Mouse (Mus musculus): ENCODE measurements at regions not wholly inside any gene's neighbourhood (a gene's known extent, or its start where the extent isn't known, plus 50 kb on each side); places are given as distances from the start of the nearest gene placed in this dataset.

GRCm38 (mm10) chr7:129853596-129853995 is 261.9 kb downstream of the Wdr11 start:
- H3K27me3 ChIP-seq (ENCODE audit: insufficient read depth, poor library complexity, severe bottlenecking) = no peaks in the 10 kb centered on the region
- WGBS = 61% methylated on average over 7 of the region's 7 CpGs
- H3K4me1 ChIP-seq = peaks cover 9% of the 10 kb centered on the region
- no peak for DNase-seq (ENCODE audit: low spot score)
- no peaks in the 10 kb centered on the region for H3K9me3 ChIP-seq
- H3K36me3 ChIP-seq = no peaks in the 10 kb centered on the region
- H3K27ac ChIP-seq = no peak overlapping the region
- no peak overlapping the region for H3K4me3 ChIP-seq

- Histone ChIP-seq H3K27me3 (ENCODE audit: insufficient read depth, poor library complexity, severe bottlenecking) (no peaks in the 10 kb centered on the region), H3K27ac (no peak overlapping the region), H3K36me3 (no peaks in the 10 kb centered on the region), H3K4me3 (no peak overlapping the region), H3K4me1 (peaks cover 9% of the 10 kb centered on the region), H3K9me3 (no peaks in the 10 kb centered on the region)
- no peak for DNase-seq (ENCODE audit: low spot score)
- 68% methylated on average over 2 of the region's 2 CpGs for WGBS
Measured at GRCm38 (mm10) chr7:129854942-129855341, 263.3 kb downstream of the Wdr11 start.

DNA sequence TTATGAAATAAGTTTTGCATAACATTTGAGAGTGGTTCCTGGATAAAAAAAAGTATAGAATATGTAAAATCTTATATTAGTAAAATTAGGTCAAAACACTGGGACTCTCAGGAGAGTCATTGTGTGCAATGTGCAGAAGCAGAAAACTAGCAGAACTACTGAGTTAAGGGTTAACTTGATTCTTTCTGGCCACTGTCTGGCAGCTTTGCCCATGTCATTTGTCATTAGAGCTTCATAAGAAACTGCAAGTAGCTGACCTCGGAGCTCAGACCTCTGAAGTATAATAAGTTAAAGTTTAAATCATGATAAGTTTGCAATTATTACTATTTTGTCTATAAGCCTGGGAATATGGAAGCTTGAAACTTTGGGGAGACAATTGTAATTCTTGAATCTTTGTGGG is 271.3 kb downstream of the Wdr11 start:
- Histone ChIP-seq H3K36me3 (no peaks in the 10 kb centered on the region), H3K4me3 (no peak overlapping the region), H3K27ac (no peak overlapping the region), H3K27me3 (ENCODE audit: insufficient read depth, poor library complexity, severe bottlenecking) (no peaks in the 10 kb centered on the region), H3K9me3 (no peaks in the 10 kb centered on the region), H3K4me1 (no peaks in the 10 kb centered on the region)
- WGBS = 46% methylated on average over 1 of the region's 1 CpGs
- DNase-seq (ENCODE audit: low spot score) = no peak

DNA sequence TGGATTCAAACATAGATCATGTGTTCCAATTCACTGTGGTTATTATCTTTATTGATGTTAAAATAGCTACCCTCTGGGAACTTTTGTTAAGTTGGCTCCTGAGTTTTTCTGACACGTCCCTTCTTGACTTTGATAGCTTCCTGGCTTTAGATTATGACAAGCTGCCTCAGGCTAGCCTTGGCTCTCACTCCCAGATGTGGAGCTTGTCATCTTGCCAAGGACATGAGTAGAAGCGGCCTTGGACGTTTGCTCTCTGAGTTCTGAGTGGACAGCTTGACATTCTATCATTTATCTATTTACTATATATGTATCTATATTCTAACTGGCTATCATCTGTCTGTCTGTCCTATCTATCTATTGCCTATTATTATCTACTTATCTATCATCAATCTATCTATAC is 273.9 kb downstream of the Wdr11 start:
- WGBS = 65% methylated on average over 3 of the region's 3 CpGs
- Histone ChIP-seq H3K9me3 (no peaks in the 10 kb centered on the region), H3K36me3 (no peaks in the 10 kb centered on the region), H3K4me1 (no peaks in the 10 kb centered on the region), H3K27me3 (ENCODE audit: insufficient read depth, poor library complexity, severe bottlenecking) (no peaks in the 10 kb centered on the region), H3K4me3 (no peak overlapping the region), H3K27ac (no peak overlapping the region)
- DNase-seq (ENCODE audit: low spot score) = no peak

DNA sequence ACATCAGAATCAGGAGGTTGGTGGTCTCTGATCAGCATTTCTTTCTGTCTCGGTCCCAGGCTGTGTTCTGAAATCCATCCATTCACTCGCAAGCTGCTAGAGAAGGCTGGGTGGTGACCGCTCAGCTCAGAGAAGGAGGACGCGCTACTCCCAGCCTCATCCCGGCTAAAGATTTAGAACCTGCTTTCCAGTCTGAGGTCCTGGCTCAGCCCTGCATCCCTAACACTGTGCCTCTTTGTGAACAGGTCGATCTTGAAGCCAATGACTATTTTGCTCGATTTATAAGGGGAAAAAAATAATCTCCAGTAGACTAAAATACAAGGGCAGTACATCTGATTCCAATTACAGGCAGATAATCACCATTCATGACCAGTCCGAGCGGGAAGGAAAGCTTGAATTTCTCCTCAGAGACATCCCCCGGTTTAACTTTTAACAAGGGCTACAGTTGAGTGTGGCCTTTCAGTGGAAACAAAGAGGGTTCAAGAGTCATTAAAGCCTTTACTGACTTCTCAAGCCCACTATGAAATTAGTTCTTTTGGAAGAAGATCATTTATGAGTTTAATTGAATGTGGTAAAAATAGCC is 280.6 kb downstream of the Wdr11 start:
- no peak for DNase-seq (ENCODE audit: low spot score)
- WGBS = 82% methylated on average over 11 of the region's 11 CpGs
- H3K27ac ChIP-seq = no peak overlapping the region

GRCm38 (mm10) chr7:129876202-129876851 is 284.7 kb downstream of the Wdr11 start:
- WGBS = 74% methylated on average over 7 of the region's 7 CpGs
- no peaks in the 10 kb centered on the region for H3K27me3 ChIP-seq (ENCODE audit: insufficient read depth, poor library complexity, severe bottlenecking)
- H3K4me3 ChIP-seq = no peak overlapping the region
- DNase-seq (ENCODE audit: low spot score) = no peak
- H3K27ac ChIP-seq = no peak overlapping the region
- no peaks in the 10 kb centered on the region for H3K36me3 ChIP-seq
- peaks cover 17% of the 10 kb centered on the region for H3K4me1 ChIP-seq
- no peaks in the 10 kb centered on the region for H3K9me3 ChIP-seq

More for the DNA sequence above, 280.6 kb downstream of the Wdr11 start:
- Histone ChIP-seq H3K4me1 (peaks cover 17% of the 10 kb centered on the region), H3K9me3 (no peaks in the 10 kb centered on the region), H3K4me3 (no peak overlapping the region), H3K36me3 (no peaks in the 10 kb centered on the region), H3K27me3 (ENCODE audit: insufficient read depth, poor library complexity, severe bottlenecking) (no peaks in the 10 kb centered on the region)

DNA sequence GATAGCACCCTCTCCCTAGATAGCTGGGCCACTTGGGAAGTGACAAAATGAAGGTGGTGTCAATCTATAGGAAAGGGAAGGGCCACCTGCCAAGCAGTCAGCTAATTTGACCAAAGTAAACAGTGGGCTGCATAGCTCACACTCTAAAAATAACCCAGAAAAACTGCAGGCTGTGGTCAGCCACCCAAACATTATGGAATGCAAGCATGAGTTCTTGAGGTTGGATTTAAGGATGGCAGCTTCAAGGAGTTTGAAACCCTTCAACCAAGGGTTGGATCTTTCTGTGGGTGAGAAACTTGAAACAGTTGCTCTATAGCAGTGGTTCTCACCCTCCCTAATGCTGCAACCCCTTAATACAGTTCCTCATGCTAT is 285.2 kb downstream of the Wdr11 start:
- H3K4me1 ChIP-seq = peaks cover 17% of the 10 kb centered on the region
- H3K36me3 ChIP-seq = no peaks in the 10 kb centered on the region
- no peak overlapping the region for H3K27ac ChIP-seq
- H3K4me3 ChIP-seq = no peak overlapping the region
- DNase-seq (ENCODE audit: low spot score) = no peak
- H3K9me3 ChIP-seq = no peaks in the 10 kb centered on the region
- H3K27me3 ChIP-seq (ENCODE audit: insufficient read depth, poor library complexity, severe bottlenecking) = no peaks in the 10 kb centered on the region

GRCm38 (mm10) chr7:129896291-129896690 is 304.6 kb downstream of the Wdr11 start:
- Histone ChIP-seq H3K36me3 (no peaks in the 10 kb centered on the region), H3K4me1 (peaks cover 12% of the 10 kb centered on the region), H3K9me3 (no peaks in the 10 kb centered on the region), H3K27ac (0 out of 2 replicates have a peak overlapping the region, but pooled peaks have one; percentile 19), H3K4me3 (no peak overlapping the region), H3K27me3 (ENCODE audit: insufficient read depth, poor library complexity, severe bottlenecking) (no peaks in the 10 kb centered on the region)
- DNase-seq (ENCODE audit: low spot score) = peak; percentile 33
- WGBS = 54% methylated on average over 7 of the region's 7 CpGs

GRCm38 (mm10) chr7:129897511-129897910 is 305.8 kb downstream of the Wdr11 start:
- peaks cover 12% of the 10 kb centered on the region for H3K4me1 ChIP-seq
- no peaks in the 10 kb centered on the region for H3K36me3 ChIP-seq
- 59% methylated on average over 3 of the region's 3 CpGs for WGBS
- H3K27me3 ChIP-seq (ENCODE audit: insufficient read depth, poor library complexity, severe bottlenecking) = no peaks in the 10 kb centered on the region
- DNase-seq (ENCODE audit: low spot score) = peak; percentile 72
- no peak overlapping the region for H3K27ac ChIP-seq
- H3K4me3 ChIP-seq = no peak overlapping the region
- no peaks in the 10 kb centered on the region for H3K9me3 ChIP-seq

DNA sequence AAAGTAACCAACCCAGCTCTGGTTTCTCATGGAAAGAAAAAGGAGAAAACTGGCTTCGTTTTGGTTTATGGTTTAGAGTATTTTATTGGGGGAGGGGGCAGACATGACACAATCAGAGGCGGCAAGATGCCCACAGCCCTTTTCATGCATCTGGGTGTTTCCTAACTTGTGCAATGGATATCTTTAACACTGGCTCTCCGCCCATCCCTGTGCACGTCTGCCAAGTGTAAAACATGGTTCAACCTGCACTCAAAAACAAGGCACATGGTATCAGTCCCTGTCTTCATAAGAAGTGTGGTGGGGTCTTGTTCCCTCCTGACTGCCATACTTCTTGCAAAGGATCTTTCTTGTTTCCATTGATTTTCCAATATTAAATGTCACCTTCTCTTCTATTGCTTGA is 310.6 kb downstream of the Wdr11 start:
- peak; percentile 61 for DNase-seq (ENCODE audit: low spot score)

DNA sequence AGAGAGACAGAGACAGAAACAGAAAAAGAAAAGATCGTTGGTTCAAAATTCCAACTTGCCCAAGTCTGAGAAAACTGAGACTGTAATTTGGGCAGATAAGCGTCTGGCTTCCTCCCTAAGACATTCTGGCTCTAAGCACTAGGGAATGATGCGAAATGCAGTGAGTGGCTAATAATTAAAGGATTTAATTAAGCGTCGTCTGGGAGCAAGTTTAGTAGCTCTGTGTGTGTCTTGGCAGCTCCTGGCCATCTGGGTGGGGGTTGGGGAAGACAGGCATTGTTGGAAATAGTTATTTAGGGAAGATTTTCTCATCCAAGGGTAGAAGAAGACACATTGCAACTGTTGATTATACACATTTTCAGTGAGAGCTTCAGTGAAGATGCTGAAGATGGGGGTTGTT is 311.5 kb downstream of the Wdr11 start:
- no peaks in the 10 kb centered on the region for H3K9me3 ChIP-seq
- DNase-seq (ENCODE audit: low spot score) = no peak
- H3K36me3 ChIP-seq = no peaks in the 10 kb centered on the region
- no peaks in the 10 kb centered on the region for H3K27me3 ChIP-seq (ENCODE audit: insufficient read depth, poor library complexity, severe bottlenecking)
- no peaks in the 10 kb centered on the region for H3K4me1 ChIP-seq
- no peak overlapping the region for H3K27ac ChIP-seq
- WGBS = 69% methylated on average over 5 of the region's 5 CpGs
- H3K4me3 ChIP-seq = no peak overlapping the region

More for the DNA sequence above, 310.6 kb downstream of the Wdr11 start:
- no peak overlapping the region for H3K27ac ChIP-seq
- H3K36me3 ChIP-seq = no peaks in the 10 kb centered on the region
- 77% methylated on average over 4 of the region's 4 CpGs for WGBS
- no peaks in the 10 kb centered on the region for H3K9me3 ChIP-seq
- H3K27me3 ChIP-seq (ENCODE audit: insufficient read depth, poor library complexity, severe bottlenecking) = no peaks in the 10 kb centered on the region
- 0 out of 2 replicates have a peak, but pooled peaks cover 4% of the 10 kb centered on the region for H3K4me1 ChIP-seq
- no peak overlapping the region for H3K4me3 ChIP-seq

- no peak overlapping the region for H3K27ac ChIP-seq
- peak; percentile 63 for DNase-seq (ENCODE audit: low spot score)
- H3K9me3 ChIP-seq = no peaks in the 10 kb centered on the region
- H3K36me3 ChIP-seq = no peaks in the 10 kb centered on the region
- WGBS = 86% methylated on average over 1 of the region's 1 CpGs
- H3K4me3 ChIP-seq = no peak overlapping the region
- H3K27me3 ChIP-seq (ENCODE audit: insufficient read depth, poor library complexity, severe bottlenecking) = no peaks in the 10 kb centered on the region
- no peaks in the 10 kb centered on the region for H3K4me1 ChIP-seq
Measured at GRCm38 (mm10) chr7:129906131-129906530, 314.5 kb downstream of the Wdr11 start.

DNA sequence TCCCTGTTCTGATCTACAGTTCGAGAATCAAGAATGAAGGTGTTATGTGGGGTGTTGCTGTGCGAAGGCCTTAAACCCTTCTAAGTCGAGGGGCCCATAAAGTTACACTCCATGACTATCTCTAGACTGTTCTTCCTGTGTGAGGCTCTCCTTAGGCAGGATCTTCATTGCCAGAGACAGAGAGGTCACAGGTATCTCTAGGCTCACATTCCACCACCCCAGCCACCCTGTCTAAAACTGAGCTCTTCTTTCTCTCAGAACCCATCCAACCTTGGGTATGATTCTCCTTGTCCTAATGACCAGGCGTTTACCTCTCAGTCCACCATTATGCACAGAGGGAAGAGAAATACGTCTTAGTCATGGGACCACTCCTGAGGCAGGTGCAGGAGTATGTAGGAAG is 317.2 kb downstream of the Wdr11 start:
- WGBS = 86% methylated on average over 5 of the region's 5 CpGs
- DNase-seq (ENCODE audit: low spot score) = peak; percentile 58
- Histone ChIP-seq H3K9me3 (no peaks in the 10 kb centered on the region), H3K4me1 (no peaks in the 10 kb centered on the region), H3K4me3 (no peak overlapping the region), H3K36me3 (no peaks in the 10 kb centered on the region), H3K27ac (no peak overlapping the region), H3K27me3 (ENCODE audit: insufficient read depth, poor library complexity, severe bottlenecking) (no peaks in the 10 kb centered on the region)

- Histone ChIP-seq H3K27me3 (ENCODE audit: insufficient read depth, poor library complexity, severe bottlenecking) (0 out of 2 replicates have a peak, but pooled peaks cover 3% of the 10 kb centered on the region), H3K36me3 (no peaks in the 10 kb centered on the region), H3K27ac (no peak overlapping the region), H3K9me3 (no peaks in the 10 kb centered on the region), H3K4me3 (no peak overlapping the region), H3K4me1 (no peaks in the 10 kb centered on the region)
- WGBS = 78% methylated on average over 1 of the region's 1 CpGs
- peak; percentile 61 for DNase-seq (ENCODE audit: low spot score)
Measured at GRCm38 (mm10) chr7:129909730-129910129, 318.1 kb downstream of the Wdr11 start.

Data from heart, embryonic 10.5 days (tissue).